Mouse (Mus musculus): Measurements from ENCODE around the gene Gm26727.

DNA sequence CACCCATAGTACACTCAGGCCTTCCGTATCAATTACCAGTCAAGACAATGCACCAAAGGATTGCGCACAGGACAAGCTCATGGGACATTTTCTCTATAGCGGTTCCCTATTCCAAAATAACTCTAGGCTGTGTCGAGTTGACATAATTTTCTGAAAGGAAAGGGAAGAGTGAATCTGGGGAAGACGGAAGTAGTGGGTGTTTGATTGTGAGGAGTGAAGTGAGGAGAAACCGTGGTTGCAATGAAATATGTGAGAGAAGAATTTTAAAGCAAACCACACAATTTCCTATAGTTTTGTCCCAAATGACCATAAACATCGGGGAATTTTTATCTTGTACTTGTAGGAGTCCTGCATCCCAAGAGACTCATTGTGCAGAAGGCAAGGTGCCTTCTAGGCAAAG, 34.1 kb upstream of the Gm26727 start:
- TF ChIP-seq CTCF (IDR thresholded peaks at IDR 0.05; ENCODE audit: low read depth), result no peak
- TF ChIP-seq EP300 (IDR thresholded peaks at IDR 0.05; ENCODE audit: low read depth), result no peak

All from liver, postnatal 0 days (tissue).